Mouse (Mus musculus) limb, embryonic 13.5 days (tissue): Measurements from ENCODE around the gene Tead1. TPM values are rescaled to one million over a fixed set of nuclear protein-coding genes. Genes with fewer than 3 reads are reported as not detected.
A peak's percentile ranks its signal among the peaks of the same experiment; 100 is the strongest.

Source experiments
- ATAC-seq: fragments of 200-750 bp; cut with Nextera tagmentation; 2 replicates; pipeline ENCODE4 v1.8.0; 2017; ENCODE audit warnings: low read depth, moderate number of reproducible peaks, moderate TSS enrichment; ENCODE audit not compliant: low FRiP score
- H3K27ac ChIP-seq: fragments of 300-500 bp; sonication (generic); 2 replicates; pipeline ENCODE4 v1.5.1; 2015; ENCODE audit warnings: inconsistent platforms, mild to moderate bottlenecking, moderate library complexity
- H3K27me3 ChIP-seq: fragments of 300-500 bp; sonication (generic); 2 replicates; pipeline ENCODE4 v1.6.1; 2015; ENCODE audit warnings: mild to moderate bottlenecking, inconsistent platforms
- H3K36me3 ChIP-seq: fragments of 300-500 bp; sonication (generic); 2 replicates; pipeline ENCODE4 v1.6.1; 2015; ENCODE audit warnings: inconsistent platforms, mild to moderate bottlenecking, moderate library complexity
- H3K4me1 ChIP-seq: fragments of 300-500 bp; sonication (generic); 2 replicates; pipeline ENCODE4 v1.6.1; 2015; ENCODE audit warnings: inconsistent platforms
- H3K4me2 ChIP-seq: fragments of 300-500 bp; sonication (generic); replicated peaks from 2 replicates; pipeline ENCODE4 v1.6.1; 2015; ENCODE audit warnings: inconsistent platforms, mild to moderate bottlenecking, moderate library complexity
- H3K4me3 ChIP-seq: fragments of 300-500 bp; sonication (generic); 2 replicates; pipeline ENCODE4 v1.5.1; 2015; ENCODE audit warnings: moderate library complexity, mild to moderate bottlenecking, inconsistent platforms
- H3K9ac ChIP-seq: fragments of 300-500 bp; sonication (generic); 2 replicates; pipeline ENCODE4 v1.6.1; 2015; ENCODE audit warnings: mild to moderate bottlenecking, inconsistent platforms
- H3K9me3 ChIP-seq: fragments of 300-500 bp; sonication (generic); 2 replicates; pipeline ENCODE4 v1.6.1; 2016; ENCODE audit warnings: inconsistent platforms
- WGBS: fragments of 180-500 bp; shearing (Covaris S2); methylation state at CpG from one replicate; pipeline ENCODE4 v1.1.7; 2015; 5-methylcytosine and 5-hydroxymethylcytosine counted together
- polyA plus RNA-seq: library from polyadenylated mRNA; unstranded; fragments of >200 nt; fragmentation: Nextera tagmentation; extraction: Ambion mirVana; gene quantifications from 2 replicates; pipeline ENCODE4 v1.2.1, GENCODE M21; 2015

Tead1 gene
- polyA plus RNA-seq, 1 experiment from 2014 or later, result 30.8 TPM

GRCm38 (mm10) chr7:112716701-112717100, 37.6 kb downstream of the Tead1 start:
- Histone ChIP-seq H3K4me3 (no peak overlapping the region), H3K9me3 (no peaks in the 10 kb centered on the region), H3K9ac (no peak overlapping the region), H3K27me3 (no peaks in the 10 kb centered on the region), H3K4me1 (peaks cover 79% of the 10 kb centered on the region), H3K36me3 (no peaks in the 10 kb centered on the region), H3K4me2 (no peak overlapping the region), H3K27ac (no peak overlapping the region)
- no peak for ATAC-seq
- WGBS, result 80% methylated on average over 6 of the region's 6 CpGs

GRCm38 (mm10) chr7:112717676-112718075, 38.6 kb downstream of the Tead1 start:
- Histone ChIP-seq H3K27ac (no peak overlapping the region), H3K27me3 (no peaks in the 10 kb centered on the region), H3K9me3 (no peaks in the 10 kb centered on the region), H3K4me3 (no peak overlapping the region), H3K9ac (no peak overlapping the region), H3K4me2 (no peak overlapping the region), H3K36me3 (no peaks in the 10 kb centered on the region), H3K4me1 (peaks cover 74% of the 10 kb centered on the region)
- ATAC-seq, result no peak
- 28% methylated on average over 2 of the region's 2 CpGs for WGBS

- H3K36me3 ChIP-seq, result no peaks in the 10 kb centered on the region
- H3K27ac ChIP-seq, result no peak overlapping the region
- H3K4me1 ChIP-seq, result peaks cover 60% of the 10 kb centered on the region
- no peaks in the 10 kb centered on the region for H3K9me3 ChIP-seq
- H3K27me3 ChIP-seq, result no peaks in the 10 kb centered on the region
- 8% methylated on average over 11 of the region's 11 CpGs for WGBS
- peak overlapping the region; percentile 59 for H3K4me2 ChIP-seq
- no peak for ATAC-seq
- H3K4me3 ChIP-seq, result no peak overlapping the region
- H3K9ac ChIP-seq, result no peak overlapping the region
Measured at GRCm38 (mm10) chr7:112719394-112720142, 40.5 kb downstream of the Tead1 start.

GRCm38 (mm10) chr7:112720143-112720988, 41.2 kb downstream of the Tead1 start:
- Histone ChIP-seq H3K9me3 (no peaks in the 10 kb centered on the region), H3K9ac (peak overlapping the region; percentile 52), H3K4me3 (peak overlapping the region; percentile 13; the same call in 1 of the 2 replicates), H3K4me1 (peaks cover 56% of the 10 kb centered on the region), H3K27me3 (no peaks in the 10 kb centered on the region), H3K4me2 (peak overlapping the region; percentile 59), H3K36me3 (no peaks in the 10 kb centered on the region), H3K27ac (peak overlapping the region; percentile 40; the same call in 1 of the 2 replicates)
- 5% methylated on average over 23 of the region's 23 CpGs for WGBS
- peak; percentile 49 for ATAC-seq

- WGBS, result 8% methylated on average over 4 of the region's 4 CpGs
- Histone ChIP-seq H3K4me2 (peak overlapping the region; percentile 59), H3K27me3 (no peaks in the 10 kb centered on the region), H3K9me3 (no peaks in the 10 kb centered on the region), H3K27ac (peak overlapping the region; percentile 40; the same call in 1 of the 2 replicates), H3K4me1 (peaks cover 62% of the 10 kb centered on the region), H3K36me3 (no peaks in the 10 kb centered on the region), H3K4me3 (no peak overlapping the region), H3K9ac (peak overlapping the region; percentile 52)
- ATAC-seq, result 0 out of 2 replicates have a peak, but pooled peaks have one; percentile 2
Measured at GRCm38 (mm10) chr7:112720989-112721337, 41.8 kb downstream of the Tead1 start.

GRCm38 (mm10) chr7:112721859-112722258, 42.7 kb downstream of the Tead1 start:
- ATAC-seq, result no peak
- no peaks in the 10 kb centered on the region for H3K36me3 ChIP-seq
- H3K9me3 ChIP-seq, result no peaks in the 10 kb centered on the region
- H3K4me3 ChIP-seq, result no peak overlapping the region
- H3K4me2 ChIP-seq, result no peak overlapping the region
- H3K9ac ChIP-seq, result no peak overlapping the region
- H3K4me1 ChIP-seq, result peaks cover 55% of the 10 kb centered on the region
- H3K27ac ChIP-seq, result no peak overlapping the region
- H3K27me3 ChIP-seq, result no peaks in the 10 kb centered on the region
- WGBS, result 85% methylated on average over 4 of the region's 4 CpGs

GRCm38 (mm10) chr7:112728399-112728798, 49.3 kb downstream of the Tead1 start:
- ATAC-seq, result no peak
- H3K9me3 ChIP-seq, result no peaks in the 10 kb centered on the region
- no peaks in the 10 kb centered on the region for H3K27me3 ChIP-seq
- no peak overlapping the region for H3K27ac ChIP-seq
- H3K36me3 ChIP-seq, result no peaks in the 10 kb centered on the region
- H3K4me1 ChIP-seq, result peaks cover 60% of the 10 kb centered on the region
- no peak overlapping the region for H3K4me2 ChIP-seq
- H3K4me3 ChIP-seq, result no peak overlapping the region
- 71% methylated on average over 2 of the region's 2 CpGs for WGBS
- no peak overlapping the region for H3K9ac ChIP-seq

GRCm38 (mm10) chr7:112730209-112730608, 51.1 kb downstream of the Tead1 start:
- no peaks in the 10 kb centered on the region for H3K27me3 ChIP-seq
- no peak overlapping the region for H3K4me2 ChIP-seq
- no peak overlapping the region for H3K27ac ChIP-seq
- 36% methylated on average over 5 of the region's 5 CpGs for WGBS
- no peak overlapping the region for H3K9ac ChIP-seq
- H3K9me3 ChIP-seq, result no peaks in the 10 kb centered on the region
- H3K4me3 ChIP-seq, result no peak overlapping the region
- peaks cover 66% of the 10 kb centered on the region for H3K4me1 ChIP-seq
- ATAC-seq, result no peak
- H3K36me3 ChIP-seq, result no peaks in the 10 kb centered on the region

- 77% methylated on average over 8 of the region's 8 CpGs for WGBS
- Histone ChIP-seq H3K27ac (no peak overlapping the region), H3K27me3 (no peaks in the 10 kb centered on the region), H3K4me1 (peaks cover 60% of the 10 kb centered on the region), H3K9ac (no peak overlapping the region), H3K4me3 (no peak overlapping the region), H3K9me3 (no peaks in the 10 kb centered on the region), H3K4me2 (no peak overlapping the region), H3K36me3 (no peaks in the 10 kb centered on the region)
- no peak for ATAC-seq
Measured at GRCm38 (mm10) chr7:112731584-112731983, 52.5 kb downstream of the Tead1 start.

- Histone ChIP-seq H3K4me1 (peaks cover 50% of the 10 kb centered on the region), H3K36me3 (no peaks in the 10 kb centered on the region), H3K27me3 (no peaks in the 10 kb centered on the region), H3K4me2 (no peak overlapping the region), H3K27ac (no peak overlapping the region), H3K9ac (no peak overlapping the region), H3K9me3 (no peaks in the 10 kb centered on the region), H3K4me3 (no peak overlapping the region)
- WGBS, result 69% methylated on average over 6 of the region's 6 CpGs
- no peak for ATAC-seq
Measured at GRCm38 (mm10) chr7:112739174-112739573, 60.1 kb downstream of the Tead1 start.

- Histone ChIP-seq H3K27me3 (no peaks in the 10 kb centered on the region), H3K4me2 (no peak overlapping the region), H3K4me1 (peaks cover 69% of the 10 kb centered on the region), H3K9ac (no peak overlapping the region), H3K9me3 (no peaks in the 10 kb centered on the region), H3K36me3 (no peaks in the 10 kb centered on the region), H3K27ac (no peak overlapping the region), H3K4me3 (no peak overlapping the region)
- 20% methylated on average over 12 of the region's 12 CpGs for WGBS
- ATAC-seq, result no peak
Measured at GRCm38 (mm10) chr7:112741790-112742189, 62.7 kb downstream of the Tead1 start.

GRCm38 (mm10) chr7:112743063-112743462, 63.9 kb downstream of the Tead1 start:
- Histone ChIP-seq H3K27me3 (no peaks in the 10 kb centered on the region), H3K27ac (peak overlapping the region; percentile 84), H3K9ac (no peak overlapping the region), H3K4me3 (no peak overlapping the region), H3K4me1 (peaks cover 72% of the 10 kb centered on the region), H3K9me3 (no peaks in the 10 kb centered on the region), H3K4me2 (peak overlapping the region; percentile 57), H3K36me3 (no peaks in the 10 kb centered on the region)
- 11% methylated on average over 7 of the region's 7 CpGs for WGBS
- no peak for ATAC-seq
